Mouse (Mus musculus) MEL (cell line): ENCODE measurements around the gene 3110018I06Rik. TPM values are rescaled to one million over a fixed set of nuclear protein-coding genes. Genes with fewer than 3 reads are reported as not detected.

Source experiments
- DNase-seq: peaks from one replicate; pipeline ENCODE4 v3.0.0; 2011; ENCODE audit warnings: low read depth, low spot score
- H3K27ac ChIP-seq: 2 replicates; pipeline ENCODE4 v1.5.1; 2012; ENCODE audit warnings: low read depth, mild to moderate bottlenecking, control low read depth, low read length, moderate library complexity; ENCODE audit not compliant: control insufficient read depth
- H3K27me3 ChIP-seq, 2 experiments: fragments of 150-350 bp in 1 of 2; sonication (generic) in 1 of 2; 2 replicates each; pipeline ENCODE4 v1.6.1; 2012; ENCODE audit warnings: low read length in 2 of 2, mild to moderate bottlenecking in 2 of 2, improper control_type of control experiment in 1 of 2, moderate library complexity in 1 of 2; ENCODE audit not compliant: insufficient read depth in 2 of 2, control insufficient read depth in 1 of 2
- H3K36me3 ChIP-seq, 2 experiments: 2 replicates each; pipeline ENCODE4 v1.6.1; 2012 to 2014; ENCODE audit warnings: low read length in 2 of 2, improper control_type of control experiment in 1 of 2, inconsistent platforms in 1 of 2, mild to moderate bottlenecking in 1 of 2; ENCODE audit not compliant: insufficient read depth in 2 of 2, control insufficient read depth in 1 of 2
- H3K4me1 ChIP-seq, 2 experiments: fragments of 150-350 bp in 1 of 2; sonication (generic) in 1 of 2; 2 replicates each; pipeline ENCODE4 v1.6.1; 2012; ENCODE audit warnings: low read length in 2 of 2, improper control_type of control experiment in 1 of 2, mild to moderate bottlenecking in 1 of 2; ENCODE audit not compliant: insufficient read depth in 2 of 2, control insufficient read depth in 1 of 2
- H3K4me3 ChIP-seq, 2 experiments: fragments of 150-350 bp in 1 of 2; sonication (generic) in 1 of 2; 2 replicates each; pipeline ENCODE4 v1.5.1; 2012; ENCODE audit warnings: low read depth in 2 of 2, low read length in 2 of 2, mild to moderate bottlenecking in 2 of 2, moderate library complexity in 2 of 2, control low read depth in 1 of 2, improper control_type of control experiment in 1 of 2; ENCODE audit not compliant: control insufficient read depth in 1 of 2, insufficient read depth in 1 of 2
- H3K79me2 ChIP-seq: 2 replicates; pipeline ENCODE4 v1.6.1; 2012; ENCODE audit warnings: mild to moderate bottlenecking, low read length, moderate library complexity; ENCODE audit not compliant: control insufficient read depth, poor library complexity, insufficient read depth
- H3K9ac ChIP-seq: 2 replicates; pipeline ENCODE4 v1.6.1; 2012; ENCODE audit warnings: low read depth, mild to moderate bottlenecking, control low read depth, low read length, moderate library complexity; ENCODE audit not compliant: control insufficient read depth, poor library complexity, severe bottlenecking
- H3K9me3 ChIP-seq: fragments of 150-350 bp; sonication (generic); replicated peaks from 2 replicates; pipeline ENCODE4 v1.6.1; 2012; ENCODE audit warnings: mild to moderate bottlenecking, low read length, improper control_type of control experiment, moderate library complexity; ENCODE audit not compliant: insufficient read depth
- BHLHE40 ChIP-seq: IDR thresholded peaks from 2 replicates; pipeline ENCODE4 v1.6.1; 2012; ENCODE audit warnings: low read depth, mild to moderate bottlenecking, inconsistent platforms, low read length, improper control_type of control experiment, borderline replicate concordance
- CHD1 ChIP-seq: IDR thresholded peaks from 2 replicates; pipeline ENCODE4 v1.6.1; 2012; ENCODE audit warnings: low read depth, mild to moderate bottlenecking, inconsistent platforms, low read length, improper control_type of control experiment
- E2F4 ChIP-seq: IDR thresholded peaks from 2 replicates; pipeline ENCODE4 v1.6.1; 2011; ENCODE audit warnings: low read depth, low read length, improper control_type of control experiment, borderline replicate concordance
- ELF1 ChIP-seq: IDR thresholded peaks from 2 replicates; pipeline ENCODE4 v1.6.1; 2014; ENCODE audit warnings: low read depth, mild to moderate bottlenecking, inconsistent platforms, low read length, improper control_type of control experiment, moderate library complexity
- ETS1 ChIP-seq: IDR thresholded peaks from 2 replicates; pipeline ENCODE4 v1.6.1; 2012; ENCODE audit warnings: low read depth, mild to moderate bottlenecking, inconsistent platforms, low read length, improper control_type of control experiment, moderate library complexity
- GATA1 ChIP-seq: IDR thresholded peaks from 2 replicates; pipeline ENCODE4 v1.6.1; 2011; ENCODE audit warnings: low read depth, low read length, improper control_type of control experiment
- HCFC1 ChIP-seq: IDR thresholded peaks from 2 replicates; pipeline ENCODE4 v1.6.1; 2012; ENCODE audit warnings: low read depth, mild to moderate bottlenecking, inconsistent platforms, low read length, improper control_type of control experiment, moderate library complexity
- JUND ChIP-seq: IDR thresholded peaks from 2 replicates; pipeline ENCODE4 v1.6.1; 2011; ENCODE audit warnings: low read depth, mild to moderate bottlenecking, improper control_type of control experiment, low read length
- KAT2A ChIP-seq: conservative IDR thresholded peaks from 2 replicates; pipeline ENCODE4 v1.6.1; 2012; ENCODE audit warnings: low read depth, low read length, improper control_type of control experiment, inconsistent platforms
- MAX ChIP-seq: IDR thresholded peaks from 2 replicates; pipeline ENCODE4 v1.6.1; 2011; ENCODE audit warnings: low read length, improper control_type of control experiment
- MAZ ChIP-seq: IDR thresholded peaks from 2 replicates; pipeline ENCODE4 v1.6.1; 2012; ENCODE audit warnings: low read depth, mild to moderate bottlenecking, inconsistent platforms, low read length, improper control_type of control experiment
- MEF2A ChIP-seq: IDR thresholded peaks from 2 replicates; pipeline ENCODE4 v1.6.1; 2014; ENCODE audit warnings: low read depth, mild to moderate bottlenecking, inconsistent platforms, low read length, improper control_type of control experiment; ENCODE audit not compliant: poor library complexity, insufficient replicate concordance, severe bottlenecking; ENCODE audit errors: extremely low read depth
- MXI1 ChIP-seq: IDR thresholded peaks from 2 replicates; pipeline ENCODE4 v1.6.1; 2011; ENCODE audit warnings: mild to moderate bottlenecking, low read depth, low read length, improper control_type of control experiment
- MYB ChIP-seq: IDR thresholded peaks from 2 replicates; pipeline ENCODE4 v1.6.1; 2011; ENCODE audit warnings: mild to moderate bottlenecking, low read depth, low read length, improper control_type of control experiment
- MYC ChIP-seq: IDR thresholded peaks from 2 replicates; pipeline ENCODE4 v1.6.1; 2011; ENCODE audit warnings: low read depth, mild to moderate bottlenecking, low read length, improper control_type of control experiment, moderate library complexity
- NRF1 ChIP-seq: IDR thresholded peaks from 2 replicates; pipeline ENCODE4 v1.6.1; 2014; ENCODE audit warnings: low read depth, mild to moderate bottlenecking, inconsistent platforms, low read length, improper control_type of control experiment, moderate library complexity; ENCODE audit not compliant: poor library complexity, insufficient read depth, severe bottlenecking
- POLR2A ChIP-seq, 2 experiments: IDR thresholded peaks; 2 replicates each; pipeline ENCODE4 v1.6.1; 2011 to 2012; ENCODE audit warnings: low read length in 2 of 2, mild to moderate bottlenecking in 2 of 2, control low read depth in 1 of 2, improper control_type of control experiment in 1 of 2, low read depth in 1 of 2, moderate library complexity in 1 of 2; ENCODE audit not compliant: control insufficient read depth in 1 of 2, insufficient read depth in 1 of 2, poor library complexity in 1 of 2
- POLR2AphosphoS2 ChIP-seq: IDR thresholded peaks from 2 replicates; pipeline ENCODE4 v1.6.1; 2011; ENCODE audit warnings: low read length, improper control_type of control experiment
- POLR2AphosphoS5 ChIP-seq: IDR thresholded peaks from 2 replicates; pipeline ENCODE4 v1.6.1; 2012; ENCODE audit warnings: low read depth, borderline replicate concordance, mild to moderate bottlenecking, inconsistent platforms, low read length, moderate library complexity, mixed read lengths
- RAD21 ChIP-seq: IDR thresholded peaks from 2 replicates; pipeline ENCODE4 v1.6.1; 2011; ENCODE audit warnings: mild to moderate bottlenecking, low read depth, low read length, improper control_type of control experiment
- SIN3A ChIP-seq: IDR thresholded peaks from 2 replicates; pipeline ENCODE4 v1.6.1; 2012; ENCODE audit warnings: low read length, improper control_type of control experiment, inconsistent platforms
- TAL1 ChIP-seq: IDR thresholded peaks from 2 replicates; pipeline ENCODE4 v1.6.1; 2012; ENCODE audit warnings: mild to moderate bottlenecking, inconsistent platforms, low read length, moderate library complexity, mixed read lengths
- TBP ChIP-seq: IDR thresholded peaks from 2 replicates; pipeline ENCODE4 v1.8.0; 2011; ENCODE audit warnings: low read depth, low read length, improper control_type of control experiment
- TCF12 ChIP-seq: IDR thresholded peaks from 2 replicates; pipeline ENCODE4 v1.6.1; 2014; ENCODE audit warnings: low read depth, mild to moderate bottlenecking, inconsistent platforms, low read length, improper control_type of control experiment, moderate library complexity
- UBTF ChIP-seq: IDR thresholded peaks from 2 replicates; pipeline ENCODE4 v1.6.1; 2012; ENCODE audit warnings: low read depth, mild to moderate bottlenecking, inconsistent platforms, low read length, improper control_type of control experiment, moderate library complexity, borderline replicate concordance; ENCODE audit not compliant: insufficient read depth
- ZKSCAN1 ChIP-seq: IDR thresholded peaks from 2 replicates; pipeline ENCODE4 v1.6.1; 2012; ENCODE audit warnings: low read depth, mild to moderate bottlenecking, inconsistent platforms, low read length, improper control_type of control experiment, moderate library complexity
- ZMIZ1 ChIP-seq: IDR thresholded peaks from 2 replicates; pipeline ENCODE4 v1.6.1; 2012; ENCODE audit warnings: low read depth, mild to moderate bottlenecking, inconsistent platforms, low read length, improper control_type of control experiment, moderate library complexity
- polyA plus RNA-seq, 2 experiments: library from polyadenylated mRNA; stranded (reverse) in 1 of 2; unstranded in 1 of 2; fragments of >175 nt in 1 of 2; fragments of >200 nt in 1 of 2; gene quantifications; 2 replicates each; pipeline versions ENCODE4 v1.2.1 to v1.2.4; 2012; ENCODE audit warnings: low replicate concordance in 2 of 2, low read depth in 1 of 2; ENCODE audit not compliant: insufficient read length in 2 of 2, insufficient read depth in 1 of 2, missing spikeins in 1 of 2
- total RNA-seq: library from RNA; depleted of rRNA; stranded (reverse); fragments of 300-350 nt; gene quantifications from 2 replicates; pipeline ENCODE4 v1.2.3, GENCODE M21; 2012; rRNA removed

3110018I06Rik gene
- total RNA-seq: not detected in 2 replicates
- polyA plus RNA-seq: not detected

GRCm38 (mm10) chr12:107488371-107488770 lies at the start of gene 3110018I06Rik:
TSS of gene 3110018I06Rik (plus strand) at chr12:107488632.
- DNase-seq: no peak
- TF ChIP-seq SIN3A (no peak), BHLHE40 (no peak), TCF12 (no peak), POLR2AphosphoS2 (no peak), GATA1 (no peak), MXI1 (no peak), NRF1 (no peak), MYB (no peak), TBP (no peak), JUND (no peak), MAX (no peak), POLR2AphosphoS5 (no peak), UBTF (no peak), MAZ (no peak), E2F4 (no peak), ELF1 (no peak), ZMIZ1 (no peak), RAD21 (no peak), POLR2A (IDR thresholded peaks at IDR 0.05; ENCODE audit: control insufficient read depth in 1 of 2, insufficient read depth in 1 of 2, low read depth in 1 of 2, low read length in 2 of 2, poor library complexity in 1 of 2) (no peak)
- Histone ChIP-seq H3K9ac (no peak within 1 kb of the TSS), H3K4me3 (no peak within 1 kb of the TSS), H3K27me3 (no peaks in the 10 kb centered on the region), H3K27ac (no peak within 1 kb of the TSS), H3K4me1 (no peaks in the 10 kb centered on the region), H3K79me2 (no peaks in the 10 kb centered on the region), H3K9me3 (no peaks in the 10 kb centered on the region), H3K36me3 (no peaks in the 10 kb centered on the region)

DNA sequence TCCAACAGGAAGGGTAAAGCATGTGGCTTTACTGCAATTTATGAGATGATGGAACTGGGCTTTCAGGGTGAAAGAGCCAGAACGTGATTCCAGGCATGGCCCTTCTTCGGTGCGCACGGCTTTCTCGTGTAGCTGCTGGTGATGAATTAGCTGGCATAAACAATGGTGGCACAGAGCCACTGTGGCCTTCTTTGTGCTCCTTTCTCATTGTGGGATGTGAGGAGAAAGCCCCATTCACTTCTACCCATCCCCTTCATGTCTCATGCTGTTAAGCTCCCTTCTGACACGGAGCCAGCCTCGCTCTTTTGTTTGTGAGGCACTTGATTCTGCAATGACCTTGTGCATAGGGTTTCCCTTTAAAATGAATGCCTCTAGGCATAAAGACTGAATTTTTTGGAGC lies 43.8 kb upstream of the 3110018I06Rik start:
- no peak for TF ChIP-seq POLR2AphosphoS5
- TF ChIP-seq TCF12: no peak
- TF ChIP-seq KAT2A: no peak
- TF ChIP-seq ELF1: no peak
- no peak for TF ChIP-seq ETS1
- no peak for TF ChIP-seq MAZ
- no peak for TF ChIP-seq TAL1
- TF ChIP-seq BHLHE40: no peak
- TF ChIP-seq MEF2A: no peak
- TF ChIP-seq ZKSCAN1: no peak
- TF ChIP-seq MYC: no peak
- no peak for TF ChIP-seq MAX
- no peak for TF ChIP-seq HCFC1
- TF ChIP-seq CHD1: no peak
- TF ChIP-seq MXI1: no peak
- no peak for TF ChIP-seq RAD21
- no peaks in the 10 kb centered on the region for H3K9me3 ChIP-seq

More for the DNA sequence above, 43.8 kb upstream of the 3110018I06Rik start:
- Histone ChIP-seq H3K4me3 (no peak overlapping the region), H3K27me3 (no peaks in the 10 kb centered on the region), H3K9ac (no peak overlapping the region), H3K79me2 (no peaks in the 10 kb centered on the region), H3K36me3 (no peaks in the 10 kb centered on the region), H3K27ac (no peak overlapping the region), H3K4me1 (no peaks in the 10 kb centered on the region)
- no peak for DNase-seq
